Mouse (Mus musculus) neural tube, embryonic 11.5 days (tissue): Measurements from ENCODE around the gene Dlg2. TPM values are rescaled to one million over a fixed set of nuclear protein-coding genes. Genes with fewer than 3 reads are reported as not detected.

Experiments
- ATAC-seq: fragments of 200-750 bp; cut with Nextera tagmentation; 2 replicates; pipeline ENCODE4 v1.8.0; 2017; ENCODE audit warnings: moderate number of reproducible peaks, mild to moderate bottlenecking, moderate TSS enrichment, moderate library complexity; ENCODE audit not compliant: insufficient read depth, low FRiP score, low TSS enrichment
- DNase-seq: peaks from one replicate; pipeline ENCODE4 v3.0.0-alpha.2; 2015; ENCODE audit warnings: low spot score
- H3K27ac ChIP-seq: fragments of 300-500 bp; sonication (generic); 2 replicates; pipeline ENCODE4 v1.5.1; 2014; ENCODE audit warnings: low read depth, mild to moderate bottlenecking, low read length
- H3K27me3 ChIP-seq: fragments of 300-500 bp; sonication (generic); 2 replicates; pipeline ENCODE4 v1.6.1; 2014; ENCODE audit warnings: mild to moderate bottlenecking, low read length, mixed read lengths; ENCODE audit not compliant: control insufficient read depth, insufficient read depth
- H3K36me3 ChIP-seq: fragments of 300-500 bp; sonication (generic); 2 replicates; pipeline ENCODE4 v1.6.1; 2014; ENCODE audit warnings: mild to moderate bottlenecking, low read length, moderate library complexity, mixed read lengths; ENCODE audit not compliant: control insufficient read depth, insufficient read depth
- H3K4me1 ChIP-seq: fragments of 300-500 bp; sonication (generic); 2 replicates; pipeline ENCODE4 v1.6.1; 2014; ENCODE audit warnings: low read length, mixed read lengths; ENCODE audit not compliant: control insufficient read depth, insufficient read depth
- H3K4me2 ChIP-seq: fragments of 300-500 bp; sonication (generic); 2 replicates; pipeline ENCODE4 v1.6.1; 2014; ENCODE audit warnings: low read depth, mild to moderate bottlenecking, moderate library complexity
- H3K4me3 ChIP-seq: fragments of 300-500 bp; sonication (generic); 2 replicates; pipeline ENCODE4 v1.5.1; 2014; ENCODE audit warnings: low read depth, low read length
- H3K9ac ChIP-seq: fragments of 300-500 bp; sonication (generic); 2 replicates; pipeline ENCODE4 v1.6.1; 2014; ENCODE audit warnings: mild to moderate bottlenecking, low read length
- H3K9me3 ChIP-seq: fragments of 300-500 bp; sonication (generic); 2 replicates; pipeline ENCODE4 v1.6.1; 2016; ENCODE audit warnings: low read length; ENCODE audit not compliant: control insufficient read depth
- WGBS: fragments of 180-500 bp; shearing (Covaris S2); extraction: QIAGEN DNeasy Blood & Tissue Kit; methylation state at CpG from one replicate; pipeline ENCODE4 v1.1.7; 2014; 5-methylcytosine and 5-hydroxymethylcytosine counted together
- polyA plus RNA-seq: library from polyadenylated mRNA; unstranded; fragments of >200 nt; fragmentation: Nextera tagmentation; extraction: Ambion mirVana; gene quantifications from 2 replicates; pipeline ENCODE4 v1.2.1, GENCODE M21; 2014

Gene Dlg2
- polyA plus RNA-seq, 1 experiment from 2014 or later = 5.1 TPM

DNA sequence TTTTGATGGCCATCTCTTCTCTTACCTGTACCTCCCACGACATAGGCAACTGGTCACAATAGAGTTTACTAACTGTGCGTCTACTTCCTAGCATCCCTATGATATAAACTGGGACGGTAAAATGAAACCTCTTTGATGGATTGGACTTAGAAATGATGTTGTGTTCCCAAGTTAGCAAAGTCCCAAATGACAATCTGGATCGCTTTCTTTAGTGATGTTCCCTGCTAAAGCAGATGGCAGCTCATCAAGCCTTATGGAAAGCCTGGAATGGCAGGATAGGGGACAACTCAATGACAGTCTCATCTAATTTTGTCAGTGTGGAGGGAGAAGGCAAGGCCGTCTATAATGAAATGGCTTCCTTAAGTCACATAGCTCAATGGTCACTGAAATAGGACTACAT is 472.7 kb downstream of the Dlg2 start:
- Histone ChIP-seq H3K4me2 (no peak overlapping the region), H3K4me3 (no peak overlapping the region), H3K4me1 (no peaks in the 10 kb centered on the region), H3K36me3 (no peaks in the 10 kb centered on the region), H3K27me3 (no peaks in the 10 kb centered on the region), H3K9me3 (no peaks in the 10 kb centered on the region), H3K9ac (no peak overlapping the region), H3K27ac (no peak overlapping the region)
- no peak for DNase-seq
- no peak for ATAC-seq
- WGBS = 89% methylated on average over 5 of the region's 5 CpGs

DNA sequence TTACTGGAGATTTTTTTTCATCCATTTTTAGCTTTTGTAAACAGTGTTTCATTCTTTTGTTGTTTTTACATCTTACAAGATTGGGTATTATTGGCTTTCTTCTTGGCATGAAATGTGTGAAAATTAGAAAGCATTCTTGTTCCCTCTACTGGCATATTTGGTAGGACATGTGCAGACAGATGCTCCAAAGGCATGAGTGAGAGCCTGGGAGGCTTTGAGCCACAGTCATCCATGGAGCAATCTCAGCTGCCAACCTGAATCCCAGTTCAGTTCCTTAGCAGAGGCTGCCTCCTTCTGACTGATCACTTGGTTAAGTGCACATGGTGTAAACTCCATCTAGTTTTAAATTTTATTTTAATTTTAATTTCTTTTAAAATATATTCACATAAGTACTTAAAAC is 500.8 kb downstream of the Dlg2 start:
- no peak overlapping the region for H3K9ac ChIP-seq
- no peak for ATAC-seq
- H3K4me2 ChIP-seq = no peak overlapping the region
- H3K27me3 ChIP-seq = no peaks in the 10 kb centered on the region
- no peaks in the 10 kb centered on the region for H3K4me1 ChIP-seq
- no peaks in the 10 kb centered on the region for H3K9me3 ChIP-seq
- no peak for DNase-seq
- no peak overlapping the region for H3K4me3 ChIP-seq
- H3K27ac ChIP-seq = no peak overlapping the region
- H3K36me3 ChIP-seq = no peaks in the 10 kb centered on the region

DNA sequence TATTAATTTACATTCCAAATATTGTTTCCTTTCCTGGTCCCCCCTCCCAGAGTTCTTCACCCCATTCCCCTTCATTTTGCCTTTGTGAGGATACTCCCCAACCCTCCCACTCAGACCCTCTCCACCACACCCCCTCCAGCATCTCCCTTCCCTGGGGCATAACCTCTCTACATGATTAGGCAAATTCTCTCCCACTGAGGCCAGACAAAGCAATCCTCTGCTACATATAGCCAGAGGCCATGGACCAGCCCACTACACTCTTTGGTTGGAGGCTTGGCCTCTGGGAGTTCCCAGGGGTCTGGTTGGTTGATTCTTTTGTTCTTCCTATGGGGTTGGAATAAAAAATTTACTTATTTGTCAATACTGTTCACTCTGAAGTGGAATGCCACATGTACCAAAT is 505.6 kb downstream of the Dlg2 start:
- H3K4me3 ChIP-seq = no peak overlapping the region
- H3K36me3 ChIP-seq = no peaks in the 10 kb centered on the region
- no peak for ATAC-seq
- DNase-seq = no peak
- no peak overlapping the region for H3K4me2 ChIP-seq
- no peak overlapping the region for H3K27ac ChIP-seq
- no peaks in the 10 kb centered on the region for H3K27me3 ChIP-seq
- H3K4me1 ChIP-seq = no peaks in the 10 kb centered on the region
- H3K9me3 ChIP-seq = no peaks in the 10 kb centered on the region
- H3K9ac ChIP-seq = no peak overlapping the region

DNA sequence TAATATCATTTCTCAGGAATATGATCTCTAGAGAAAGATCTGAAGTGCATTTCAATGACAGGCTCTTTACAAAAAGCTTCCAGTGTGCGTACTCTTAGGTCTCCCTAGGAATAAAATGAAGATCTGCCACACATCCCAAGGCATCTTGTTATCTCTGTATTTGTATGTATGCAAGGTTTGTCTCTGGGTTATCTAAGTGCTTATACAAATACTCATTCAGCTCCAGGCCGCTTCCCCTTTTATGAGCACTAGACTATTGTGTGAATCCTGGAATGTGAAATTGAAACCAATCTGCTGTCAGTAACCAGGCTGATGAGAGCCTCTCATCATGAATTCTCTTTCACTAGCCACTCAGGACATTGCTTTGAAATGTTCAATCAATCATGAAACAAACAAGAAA is 534.2 kb downstream of the Dlg2 start:
- no peaks in the 10 kb centered on the region for H3K27me3 ChIP-seq
- H3K4me1 ChIP-seq = no peaks in the 10 kb centered on the region
- H3K4me3 ChIP-seq = no peak overlapping the region
- H3K4me2 ChIP-seq = no peak overlapping the region
- 85% methylated on average over 2 of the region's 2 CpGs for WGBS
- no peak overlapping the region for H3K27ac ChIP-seq
- ATAC-seq (no peak), DNase-seq (no peak)
- no peak overlapping the region for H3K9ac ChIP-seq
- no peaks in the 10 kb centered on the region for H3K9me3 ChIP-seq
- no peaks in the 10 kb centered on the region for H3K36me3 ChIP-seq

DNA sequence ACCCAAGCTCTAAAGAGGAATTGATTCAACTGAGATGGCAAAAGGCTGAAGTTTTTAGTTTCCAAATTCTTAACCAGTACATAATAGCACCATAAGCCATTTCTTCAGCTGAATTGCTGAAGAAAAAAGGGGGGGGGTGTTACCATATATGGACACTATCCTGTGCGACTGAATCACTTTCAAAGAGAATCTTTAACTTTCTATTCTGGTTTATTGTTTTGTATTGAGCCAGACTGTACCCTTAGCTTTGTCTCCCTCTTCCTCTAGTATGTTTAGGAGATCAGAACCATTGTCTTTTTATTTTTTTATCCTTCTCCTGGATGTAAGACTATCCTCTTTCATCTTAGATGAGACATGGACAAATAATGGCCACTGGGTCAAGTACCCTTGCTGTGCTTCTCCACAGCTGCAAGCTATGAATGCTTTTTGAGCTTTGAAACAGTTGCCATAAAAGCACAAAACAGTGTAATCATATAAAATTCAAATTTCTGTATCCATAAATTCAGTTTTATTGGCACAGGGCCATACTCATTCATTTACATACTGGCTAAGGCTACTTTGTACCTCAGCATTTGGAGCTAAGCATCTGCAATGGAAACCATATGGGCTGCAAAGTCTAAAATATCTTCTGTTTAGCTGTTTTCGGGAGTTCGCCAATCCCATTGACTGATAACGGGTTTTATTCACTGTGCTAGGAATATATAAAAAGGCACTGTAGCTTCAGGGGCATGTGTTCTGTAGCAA is 568.7 kb downstream of the Dlg2 start:
- no peak for DNase-seq
- WGBS = 85% methylated on average over 4 of the region's 4 CpGs
- no peak overlapping the region for H3K4me3 ChIP-seq

DNA sequence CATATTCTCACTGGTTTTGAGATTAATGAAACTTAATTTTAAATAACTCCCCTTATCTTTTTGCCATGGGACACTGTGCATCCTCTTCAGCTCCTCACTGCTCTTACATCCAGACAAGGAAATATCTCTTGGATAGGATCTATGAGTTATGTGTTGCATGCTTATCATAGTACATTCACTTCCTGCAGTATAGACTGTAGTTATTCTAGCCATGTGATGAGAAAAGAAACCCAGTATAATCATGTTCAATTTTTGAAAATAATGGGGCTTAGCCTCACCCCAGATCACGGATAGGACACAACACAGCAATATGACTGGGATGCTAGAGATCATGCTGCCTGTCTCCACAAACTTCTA is 569.2 kb downstream of the Dlg2 start:
- Histone ChIP-seq H3K36me3 (no peaks in the 10 kb centered on the region), H3K9me3 (no peaks in the 10 kb centered on the region), H3K4me1 (no peaks in the 10 kb centered on the region), H3K4me3 (no peak overlapping the region), H3K4me2 (no peak overlapping the region), H3K27me3 (no peaks in the 10 kb centered on the region), H3K27ac (no peak overlapping the region), H3K9ac (no peak overlapping the region)
- no peak for ATAC-seq
- DNase-seq = no peak
- WGBS = 95% methylated on average over 1 of the region's 1 CpGs

More for the DNA sequence above, 568.7 kb downstream of the Dlg2 start:
- Histone ChIP-seq H3K9me3 (no peaks in the 10 kb centered on the region), H3K4me1 (no peaks in the 10 kb centered on the region), H3K4me2 (no peak overlapping the region), H3K27ac (no peak overlapping the region), H3K36me3 (no peaks in the 10 kb centered on the region), H3K9ac (no peak overlapping the region), H3K27me3 (no peaks in the 10 kb centered on the region)
- ATAC-seq = no peak

DNA sequence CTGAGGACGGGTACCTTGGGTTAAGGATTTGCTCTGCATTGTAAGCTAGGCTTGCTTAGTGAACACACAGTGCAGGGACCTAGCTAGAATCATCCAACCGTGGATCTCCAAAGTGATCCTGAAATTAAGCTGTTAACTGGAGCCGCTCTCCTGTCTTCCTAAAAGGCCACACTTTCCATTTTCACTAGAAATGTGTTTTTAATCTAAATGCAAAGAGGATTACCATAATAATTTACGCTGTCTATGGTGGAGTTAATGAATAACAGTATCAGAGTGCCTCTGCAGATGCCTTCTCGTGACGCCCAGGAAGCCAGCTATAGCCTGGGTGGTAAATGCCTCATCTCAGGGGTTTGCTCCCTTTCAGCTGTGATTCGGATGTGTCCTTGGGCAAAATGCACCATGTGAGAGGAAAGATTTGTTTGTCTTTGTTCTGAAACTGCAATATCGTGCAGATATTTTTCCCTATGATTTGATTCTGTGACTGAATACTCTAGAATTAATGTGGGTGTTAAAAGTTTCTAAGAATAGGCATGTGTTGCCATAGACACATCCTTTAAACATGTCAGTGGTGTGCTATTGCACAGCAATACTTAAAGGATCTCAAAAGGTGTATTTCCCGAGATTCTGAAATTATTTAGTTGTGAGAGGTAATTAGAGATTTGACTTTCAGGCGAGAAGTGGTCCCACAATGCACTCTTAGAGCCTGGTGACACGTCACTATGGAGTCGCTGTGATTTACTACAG is 587.0 kb downstream of the Dlg2 start:
- 50% methylated on average over 12 of the region's 12 CpGs for WGBS
- ATAC-seq (no peak), DNase-seq (no peak)
- no peaks in the 10 kb centered on the region for H3K36me3 ChIP-seq
- H3K9ac ChIP-seq = no peak overlapping the region
- no peaks in the 10 kb centered on the region for H3K27me3 ChIP-seq
- no peaks in the 10 kb centered on the region for H3K4me1 ChIP-seq
- no peak overlapping the region for H3K4me2 ChIP-seq
- no peak overlapping the region for H3K27ac ChIP-seq
- H3K4me3 ChIP-seq = no peak overlapping the region
- H3K9me3 ChIP-seq = no peaks in the 10 kb centered on the region

DNA sequence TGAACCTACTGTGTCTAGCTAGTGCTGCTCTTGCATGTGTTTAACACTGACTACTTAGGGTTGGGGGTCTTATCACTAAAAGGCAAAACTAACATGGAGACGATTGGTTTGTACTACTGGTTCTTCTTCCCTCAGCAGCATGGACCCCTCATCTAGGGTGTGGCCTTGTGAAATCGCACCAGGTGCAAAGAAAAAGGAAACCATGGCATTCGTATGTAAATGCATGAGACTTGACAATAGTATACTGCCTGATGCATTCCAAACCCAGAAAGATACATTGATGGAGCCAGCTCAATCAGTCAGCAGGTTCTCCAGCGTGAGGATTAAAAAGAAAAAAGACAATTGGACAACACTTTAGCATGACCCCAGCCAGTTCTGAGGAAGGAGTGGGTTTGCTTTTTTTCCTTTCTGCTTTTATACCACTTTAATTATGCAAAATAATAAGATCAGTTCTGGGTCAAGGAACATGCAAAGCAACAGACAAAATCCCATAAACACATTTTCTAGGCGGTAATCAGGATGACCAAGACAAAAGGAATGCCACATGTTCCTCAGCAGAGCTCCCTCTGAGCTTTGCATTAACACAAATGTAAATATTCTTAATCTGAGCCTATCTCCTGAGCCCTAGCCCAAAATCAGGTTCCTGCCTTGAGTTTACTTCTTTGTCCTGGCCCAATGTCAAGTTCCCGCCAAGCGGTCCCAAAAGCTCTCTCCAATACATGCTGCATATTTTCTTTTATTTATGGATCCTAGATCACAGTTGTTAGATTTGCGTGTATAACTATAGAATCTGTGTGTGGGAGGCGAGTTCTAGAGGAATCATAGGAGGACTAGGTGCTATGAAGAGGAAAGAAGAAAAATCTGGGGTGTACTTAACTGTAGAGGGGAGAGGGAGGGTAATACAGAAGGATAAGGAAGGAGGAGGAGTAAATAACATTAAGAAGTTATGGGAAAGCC is 595.6 kb downstream of the Dlg2 start:
- ATAC-seq = no peak
- H3K27me3 ChIP-seq = no peaks in the 10 kb centered on the region

More for the DNA sequence above, 595.6 kb downstream of the Dlg2 start:
- 59% methylated on average over 9 of the region's 9 CpGs for WGBS
- DNase-seq = no peak
- Histone ChIP-seq H3K9me3 (no peaks in the 10 kb centered on the region), H3K9ac (no peak overlapping the region), H3K27ac (no peak overlapping the region), H3K4me3 (no peak overlapping the region), H3K4me1 (no peaks in the 10 kb centered on the region), H3K4me2 (no peak overlapping the region), H3K36me3 (no peaks in the 10 kb centered on the region)
